ENCODE assay signal across 40 mouse cellular contexts in the genomic region with DNA sequence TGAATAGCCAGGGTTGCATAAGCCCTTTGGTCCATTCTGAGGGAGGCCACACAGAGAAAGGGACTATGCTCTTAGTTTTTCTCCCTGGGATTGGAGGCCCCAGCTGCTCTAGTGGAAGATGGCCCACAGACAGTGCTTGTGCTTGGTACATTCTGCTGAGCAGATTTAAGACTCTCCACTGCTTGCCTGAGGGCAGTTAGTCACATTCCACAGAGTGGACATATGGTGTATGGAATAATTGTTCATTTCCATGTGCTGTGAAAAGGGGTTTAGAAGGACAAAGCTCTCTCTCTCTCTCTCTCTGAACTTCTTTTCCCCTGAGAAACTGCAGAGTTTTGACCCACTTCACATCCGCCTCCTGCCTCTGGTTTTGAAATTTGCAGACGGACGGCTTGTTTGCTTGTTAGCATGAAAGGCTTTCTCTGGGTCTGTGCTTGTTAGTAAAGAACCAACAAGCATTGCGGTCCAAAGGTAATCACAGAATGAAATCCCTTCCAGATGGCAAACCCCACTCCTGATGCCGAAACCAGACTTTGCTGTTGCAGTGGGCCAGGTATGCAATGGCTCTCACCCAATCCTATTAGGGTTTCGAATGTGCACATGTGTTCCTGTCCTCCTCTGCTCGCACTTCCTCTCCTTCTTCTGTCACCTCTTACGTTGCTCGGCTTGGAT. TPM values are rescaled to one million over a fixed set of nuclear protein-coding genes. Genes with fewer than 3 reads are reported as not detected.
DNase-seq lines count a peak whose midpoint lies in the region; ATAC-seq lines count a peak whose summit lies in the region.
"Had no signal": no experiment of that assay in that cellular context is flagged by ENCODE, and none has a peak within 500 bp of the region (broad histone marks: within the 10 kb centered on the region; RNA-seq: fewer than 3 reads in every experiment).

No protein-coding gene starts in this region.

- DNase-seq in heart, adult 11 months: peak; percentile 59
- no peak for DNase-seq in heart, postnatal 4 days
- DNase-seq in limb, embryonic 11.5 days (ENCODE audit: low spot score): peak; percentile 64
- peak; percentile 30 for DNase-seq in mesoderm, embryonic 11.5 days (ENCODE audit: low read depth, low spot score)
- no peak for DNase-seq in embryo, embryonic 11 days
- no peak for DNase-seq in left cerebral cortex, adult 8-10 months (ENCODE audit: low spot score in 2 of 2)
- DNase-seq: adrenal gland, postnatal 10 days; cerebellum, adult 11-12 months; cerebellum, adult 9-11 months; kidney, adult 2 months; kidney, postnatal 4 days; left cerebral cortex, postnatal 4 days; liver, embryonic 13.5 days; lung, adult 18-20 months; lung, postnatal 4 days; right cerebral cortex, adult 18-20 months; spleen, adult 18-20 months; thymus, adult 18-20 months had no signal

- 0 out of 2 replicates have a peak overlapping the region, but pooled peaks have one; percentile 27 for H3K9ac ChIP-seq in embryonic facial prominence, embryonic 13.5 days
- no peak overlapping the region for H3K9ac ChIP-seq in limb, embryonic 11.5 days (ENCODE audit: low read length)
- H3K9ac ChIP-seq: heart, embryonic 15.5 days; hindbrain, embryonic 12.5 days; intestine, embryonic 15.5 days; liver, embryonic 13.5 days; midbrain, embryonic 15.5 days; neural tube, embryonic 15.5 days had no signal

- H3K4me1 ChIP-seq in embryonic facial prominence, embryonic 13.5 days: peaks cover 11% of the 10 kb centered on the region; the same call in 1 of the 2 replicates
- H3K4me1 ChIP-seq in limb, embryonic 11.5 days (ENCODE audit: control insufficient read depth, insufficient read depth, low read length): no peaks in the 10 kb centered on the region
- H3K4me1 ChIP-seq: heart, embryonic 10.5 days; heart, embryonic 15.5 days; hindbrain, embryonic 12.5 days; intestine, embryonic 15.5 days; liver, embryonic 13.5 days; megakaryocyte, embryonic 14.5 days; midbrain, embryonic 15.5 days; neural tube, embryonic 15.5 days had no signal

- H3K9me3 ChIP-seq in embryonic facial prominence, embryonic 13.5 days: no peaks in the 10 kb centered on the region
- H3K9me3 ChIP-seq in limb, embryonic 11.5 days (ENCODE audit: control insufficient read depth, low read length): no peaks in the 10 kb centered on the region
- H3K9me3 ChIP-seq: G1E; heart, embryonic 10.5 days; heart, embryonic 15.5 days; hindbrain, embryonic 12.5 days; intestine, embryonic 15.5 days; liver, embryonic 13.5 days; megakaryocyte, embryonic 14.5 days; midbrain, embryonic 15.5 days; neural tube, embryonic 15.5 days had no signal

- no peak overlapping the region for H3K4me3 ChIP-seq in embryonic facial prominence, embryonic 13.5 days
- no peak overlapping the region for H3K4me3 ChIP-seq in limb, embryonic 11.5 days (ENCODE audit: low read depth, low read length)
- H3K4me3 ChIP-seq: heart, embryonic 10.5 days; heart, embryonic 15.5 days; hindbrain, embryonic 12.5 days; intestine, embryonic 15.5 days; liver, embryonic 13.5 days; megakaryocyte, embryonic 14.5 days; midbrain, embryonic 15.5 days; neural tube, embryonic 15.5 days had no signal

- no peaks in the 10 kb centered on the region for H3K36me3 ChIP-seq in embryonic facial prominence, embryonic 13.5 days
- H3K36me3 ChIP-seq in limb, embryonic 11.5 days (ENCODE audit: control insufficient read depth, insufficient read depth, low read length): no peaks in the 10 kb centered on the region
- H3K36me3 ChIP-seq: G1E; heart, embryonic 10.5 days; heart, embryonic 15.5 days; hindbrain, embryonic 12.5 days; intestine, embryonic 15.5 days; liver, embryonic 13.5 days; midbrain, embryonic 15.5 days; neural tube, embryonic 15.5 days had no signal

- peak overlapping the region; percentile 7; the same call in 1 of the 2 replicates for H3K27ac ChIP-seq in embryonic facial prominence, embryonic 13.5 days
- H3K27ac ChIP-seq in limb, embryonic 11.5 days (replicated peaks; ENCODE audit: low read depth, low read length): peak overlapping the region; percentile 78
- H3K27ac ChIP-seq: heart, embryonic 10.5 days; heart, embryonic 15.5 days; hindbrain, embryonic 12.5 days; hindbrain, postnatal 0 days; intestine, embryonic 15.5 days; kidney, postnatal 0 days; liver, embryonic 13.5 days; midbrain, embryonic 15.5 days; neural tube, embryonic 15.5 days; stomach, postnatal 0 days had no signal

- 33% methylated on average over 9 of the region's 9 CpGs for WGBS in embryonic facial prominence, embryonic 13.5 days
- WGBS in limb, embryonic 11.5 days: 38% methylated on average over 9 of the region's 9 CpGs

- ATAC-seq in embryonic facial prominence, embryonic 13.5 days (ENCODE audit: insufficient number of reproducible peaks, insufficient read depth, low FRiP score, low TSS enrichment, low read depth): no peak
- ATAC-seq in limb, embryonic 11.5 days (ENCODE audit: insufficient number of reproducible peaks, low FRiP score, low TSS enrichment, low read depth): peak; percentile 60
- no peak for ATAC-seq in granulocyte monocyte progenitor cell, adult 5-6 weeks (replicated peaks; ENCODE audit: poor library complexity, severe bottlenecking)
- ATAC-seq: forebrain, embryonic 16.5 days; hindbrain, postnatal 0 days; intestine, embryonic 15.5 days; lung, postnatal 0 days; midbrain, embryonic 15.5 days had no signal

- H3K27me3 ChIP-seq in embryonic facial prominence, embryonic 13.5 days: peaks cover 7% of the 10 kb centered on the region
- H3K27me3 ChIP-seq in limb, embryonic 11.5 days (ENCODE audit: control insufficient read depth, insufficient read depth, low read length): no peaks in the 10 kb centered on the region
- H3K27me3 ChIP-seq: heart, embryonic 15.5 days; hindbrain, embryonic 12.5 days; intestine, embryonic 15.5 days; megakaryocyte, embryonic 14.5 days; neural tube, embryonic 15.5 days had no signal

- H3K4me2 ChIP-seq in embryonic facial prominence, embryonic 13.5 days: peak overlapping the region; percentile 41
- H3K4me2 ChIP-seq in limb, embryonic 11.5 days (ENCODE audit: low read depth, severe bottlenecking): no peak overlapping the region
- H3K4me2 ChIP-seq: heart, embryonic 15.5 days; hindbrain, embryonic 12.5 days; intestine, embryonic 15.5 days; liver, embryonic 13.5 days; midbrain, embryonic 15.5 days; neural tube, embryonic 15.5 days had no signal

RNA-seq across cellular contexts. Expression of gene Pax9, which starts 22.0 kb away (rescaled TPM):
- total RNA-seq in heart, postnatal 4 days (2021): under 1 TPM; 0.12 to 0.20 TPM
- 13.5 and 17.7 TPM in 2 replicates for polyA plus RNA-seq in embryonic facial prominence, embryonic 13.5 days (2015; fragmentation: Nextera tagmentation; extraction: Ambion mirVana)
- 3.1 and 3.8 TPM in 2 replicates for polyA plus RNA-seq in limb, embryonic 11.5 days (2014; fragmentation: Nextera tagmentation; extraction: Ambion mirVana)
- not detected in 2 replicates for total RNA-seq in granulocyte monocyte progenitor cell, adult 5-6 weeks (2014; fragmentation: Nextera tagmentation)
- not detected in 2 replicates for total RNA-seq in granulocyte monocyte progenitor cell, adult 5-6 weeks (2017)
- not detected for total RNA-seq in left cerebral cortex, adult 8-10 months (2022)
- total RNA-seq: adrenal gland, postnatal 10 days; common myeloid progenitor, adult 5-6 weeks; hindbrain, postnatal 0 days; layer of hippocampus, adult 8-10 months; layer of hippocampus, postnatal 25 days; left cerebral cortex, postnatal 4 days had no signal
- polyA plus RNA-seq: forebrain, embryonic 16.5 days; hindbrain, postnatal 0 days; intestine, embryonic 15.5 days; kidney, adult 2 months; midbrain, embryonic 15.5 days; urinary bladder, adult 2 months had no signal

RNA-seq across cellular contexts. Expression of gene Nkx2-9, which starts 56.5 kb away (rescaled TPM):
- not detected for total RNA-seq in heart, postnatal 4 days (2021)
- not detected in 2 replicates for polyA plus RNA-seq in embryonic facial prominence, embryonic 13.5 days (2015; fragmentation: Nextera tagmentation; extraction: Ambion mirVana)
- polyA plus RNA-seq in limb, embryonic 11.5 days (2014; fragmentation: Nextera tagmentation; extraction: Ambion mirVana): not detected in 2 replicates
- not detected in 2 replicates for total RNA-seq in granulocyte monocyte progenitor cell, adult 5-6 weeks (2014; fragmentation: Nextera tagmentation)
- total RNA-seq in granulocyte monocyte progenitor cell, adult 5-6 weeks (2017): not detected in 2 replicates
- total RNA-seq in left cerebral cortex, adult 8-10 months (2022): under 1 TPM in 3 of 4 experiments, not detected in 1; 0.34 to 0.39 (median 0.39) TPM
- total RNA-seq: adrenal gland, postnatal 10 days; common myeloid progenitor, adult 5-6 weeks; G1E; gastrocnemius, adult 8-10 months; gastrocnemius, postnatal 4 days; heart, postnatal 25 days; layer of hippocampus, postnatal 25 days; left cerebral cortex, postnatal 4 days had no signal
- polyA plus RNA-seq: forebrain, embryonic 16.5 days; G1E; heart, embryonic 15.5 days; hindbrain, postnatal 0 days; intestine, embryonic 15.5 days; kidney, adult 2 months; kidney, postnatal 0 days; liver, embryonic 13.5 days; lung, postnatal 0 days; midbrain, embryonic 15.5 days; stomach, postnatal 0 days had no signal

Comparison
In these comparisons a context has a peak if more than half of its experiments do, and no peak if none do; other contexts are left out.
1. DNase-seq: peak in heart, adult 11 months (single experiment), limb, embryonic 11.5 days (single experiment) and mesoderm, embryonic 11.5 days (single experiment); none in heart, postnatal 4 days (single experiment), embryo, embryonic 11 days (single experiment) and left cerebral cortex, adult 8-10 months (0 of 2).